Mouse (Mus musculus) large intestine, adult 2 months (tissue): ENCODE data around the gene Bet1. TPM values are rescaled to one million over a fixed set of nuclear protein-coding genes. Genes with fewer than 3 reads are reported as not detected.

Experiments used
- DNase-seq: peaks from one replicate; pipeline ENCODE4 v3.0.0-alpha.2; 2012; ENCODE audit warnings: low read depth, low spot score
- WGBS: fragments of 180-500 bp; shearing (Covaris S2); methylation state at CpG from one replicate; pipeline ENCODE4 v1.1.7; 2018; 5-methylcytosine and 5-hydroxymethylcytosine counted together
- polyA plus RNA-seq: library from polyadenylated mRNA; depleted of rRNA; stranded (reverse); fragments of >200 nt; gene quantifications from 2 replicates; pipeline ENCODE4 v1.2.3, GENCODE M21; 2012; rRNA removed

The Bet1 gene
- polyA plus RNA-seq: 13.5 and 27.2 TPM in 2 replicates

- under 1% methylated on average over 24 of the region's 24 CpGs for WGBS
- peak; percentile 99 for DNase-seq
Observed at GRCm38 (mm10) chr6:4086663-4087454, at the start of gene Bet1. Bet1 (minus strand) TSS chr6:4086972.

- WGBS: 64% methylated on average over 7 of the region's 7 CpGs
Observed at GRCm38 (mm10) chr6:4132239-4132638, 45.5 kb upstream of the Bet1 start.

GRCm38 (mm10) chr6:4131149-4131548, 44.4 kb upstream of the Bet1 start:
- 59% methylated on average over 2 of the region's 2 CpGs for WGBS
- DNase-seq: no peak

More at GRCm38 (mm10) chr6:4132239-4132638, 45.5 kb upstream of the Bet1 start:
- DNase-seq: no peak

- 72% methylated on average over 1 of the region's 1 CpGs for WGBS
- no peak for DNase-seq
Observed at GRCm38 (mm10) chr6:4118611-4119010, 31.8 kb upstream of the Bet1 start.

GRCm38 (mm10) chr6:4090423-4090822, 3.7 kb upstream of the Bet1 start:
- WGBS: 41% methylated on average over 2 of the region's 2 CpGs

GRCm38 (mm10) chr6:4072281-4072680, 14.5 kb downstream of the Bet1 start:
- no peak for DNase-seq
- 64% methylated on average over 6 of the region's 6 CpGs for WGBS

More at GRCm38 (mm10) chr6:4090423-4090822, 3.7 kb upstream of the Bet1 start:
- no peak for DNase-seq

- DNase-seq: no peak
Observed at GRCm38 (mm10) chr6:4069714-4070113, 17.1 kb downstream of the Bet1 start.

GRCm38 (mm10) chr6:4054387-4054786, 32.4 kb downstream of the Bet1 start:
- 80% methylated on average over 4 of the region's 4 CpGs for WGBS
- DNase-seq: no peak

GRCm38 (mm10) chr6:4052843-4053242, 33.9 kb downstream of the Bet1 start:
- no peak for DNase-seq

GRCm38 (mm10) chr6:4047200-4047599, 39.6 kb downstream of the Bet1 start:
- DNase-seq: no peak
- 98% methylated on average over 1 of the region's 1 CpGs for WGBS

More at GRCm38 (mm10) chr6:4052843-4053242, 33.9 kb downstream of the Bet1 start:
- 23% methylated on average over 1 of the region's 1 CpGs for WGBS

GRCm38 (mm10) chr6:4041821-4042220, 45.0 kb downstream of the Bet1 start:
- 55% methylated on average over 1 of the region's 1 CpGs for WGBS
- no peak for DNase-seq

GRCm38 (mm10) chr6:4030956-4031355, 55.8 kb downstream of the Bet1 start:
- 77% methylated on average over 3 of the region's 3 CpGs for WGBS
- no peak for DNase-seq

Other genes starting within 250 kb of the Bet1 start
- 4.4 and 8.8 TPM in 2 replicates for gene Tfpi2, start 98.1 kb downstream of the Bet1 start, polyA plus RNA-seq
- not detected in 2 replicates for gene Gngt1, start 93.2 kb downstream of the Bet1 start, polyA plus RNA-seq
- 8.0 and 9.5 TPM in 2 replicates for gene Gng11, start 83.1 kb downstream of the Bet1 start, polyA plus RNA-seq